Mouse (Mus musculus): ENCODE measurements at regions not wholly inside any gene's neighbourhood (a gene's known extent, or its start where the extent isn't known, plus 50 kb on each side); places are given as distances from the start of the nearest gene placed in this dataset.

DNA sequence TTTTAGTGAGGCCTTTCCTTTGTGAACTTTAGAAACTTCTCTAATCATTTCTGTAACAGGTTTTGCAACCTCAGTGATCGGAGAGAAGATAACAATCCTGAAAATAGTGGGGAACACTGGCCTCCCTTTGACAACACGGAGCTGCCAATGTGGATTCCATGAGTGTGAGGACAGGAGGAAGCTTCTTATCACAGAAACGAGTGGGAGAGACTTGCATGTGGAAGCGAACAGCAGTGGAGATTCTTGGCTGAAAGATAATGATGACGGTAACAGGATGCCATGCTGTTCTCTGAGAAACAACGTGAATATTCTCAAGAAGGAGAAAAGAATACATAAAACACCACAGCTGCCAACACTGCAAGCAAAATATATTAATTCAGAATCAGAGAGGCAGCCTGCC is 1407.4 kb upstream of the Zeb2 start:
- TF ChIP-seq EP300 (IDR thresholded peaks at IDR 0.05): no peak
- TF ChIP-seq CTCF (IDR thresholded peaks at IDR 0.05): no peak

Measured in lung, postnatal 0 days (tissue).